Mouse (Mus musculus) intestine, embryonic 14.5 days (tissue): ENCODE measurements around the gene Cers3. TPM values are rescaled to one million over a fixed set of nuclear protein-coding genes. Genes with fewer than 3 reads are reported as not detected.

Source experiments
- ATAC-seq: fragments of 200-750 bp; cut with Nextera tagmentation; replicated peaks from 2 replicates; pipeline ENCODE4 v1.8.0; 2017; ENCODE audit warnings: low read depth, moderate number of reproducible peaks, moderate TSS enrichment, moderate library complexity; ENCODE audit not compliant: low FRiP score, low TSS enrichment
- DNase-seq: peaks from one replicate; pipeline ENCODE4 v3.0.0-alpha.2; 2018; ENCODE audit warnings: low spot score
- H3K27ac ChIP-seq: fragments of 300-500 bp; sonication (generic); 2 replicates; pipeline ENCODE4 v1.5.1; 2014; ENCODE audit warnings: low read depth, mild to moderate bottlenecking, control low read depth
- H3K27me3 ChIP-seq: fragments of 300-500 bp; sonication (generic); replicated peaks from 2 replicates; pipeline ENCODE4 v1.6.1; 2014; ENCODE audit warnings: low read length, control low read depth; ENCODE audit not compliant: control insufficient read depth, insufficient read depth
- H3K36me3 ChIP-seq: fragments of 300-500 bp; sonication (generic); 2 replicates; pipeline ENCODE4 v1.6.1; 2014; ENCODE audit warnings: low read length, control low read depth; ENCODE audit not compliant: control insufficient read depth, insufficient read depth
- H3K4me1 ChIP-seq: fragments of 300-500 bp; sonication (generic); replicated peaks from 2 replicates; pipeline ENCODE4 v1.6.1; 2014; ENCODE audit warnings: low read length, control low read depth, mixed read lengths; ENCODE audit not compliant: control insufficient read depth, insufficient read depth
- H3K4me2 ChIP-seq: fragments of 300-500 bp; sonication (generic); 2 replicates; pipeline ENCODE4 v1.6.1; 2014; ENCODE audit warnings: low read length
- H3K4me3 ChIP-seq: fragments of 300-500 bp; sonication (generic); 2 replicates; pipeline ENCODE4 v1.5.1; 2014; ENCODE audit warnings: low read depth, low read length, control low read depth, mixed read lengths
- H3K9ac ChIP-seq: fragments of 300-500 bp; sonication (generic); 2 replicates; pipeline ENCODE4 v1.6.1; 2014; ENCODE audit warnings: mild to moderate bottlenecking, low read length
- H3K9me3 ChIP-seq: fragments of 300-500 bp; sonication (generic); 2 replicates; pipeline ENCODE4 v1.6.1; 2016; ENCODE audit warnings: low read length, control low read depth; ENCODE audit not compliant: control insufficient read depth
- WGBS: fragments of 180-500 bp; shearing (Covaris S2); extraction: QIAGEN DNeasy Blood & Tissue Kit; methylation state at CpG from one replicate; pipeline ENCODE4 v1.1.7; 2014; 5-methylcytosine and 5-hydroxymethylcytosine counted together
- polyA plus RNA-seq: library from polyadenylated mRNA; unstranded; fragments of >200 nt; fragmentation: Nextera tagmentation; extraction: Ambion mirVana; gene quantifications from 2 replicates; pipeline ENCODE4 v1.2.1, GENCODE M21; 2014

Gene Cers3
- polyA plus RNA-seq, 1 experiment from 2014 or later, result 2.4 TPM

DNA sequence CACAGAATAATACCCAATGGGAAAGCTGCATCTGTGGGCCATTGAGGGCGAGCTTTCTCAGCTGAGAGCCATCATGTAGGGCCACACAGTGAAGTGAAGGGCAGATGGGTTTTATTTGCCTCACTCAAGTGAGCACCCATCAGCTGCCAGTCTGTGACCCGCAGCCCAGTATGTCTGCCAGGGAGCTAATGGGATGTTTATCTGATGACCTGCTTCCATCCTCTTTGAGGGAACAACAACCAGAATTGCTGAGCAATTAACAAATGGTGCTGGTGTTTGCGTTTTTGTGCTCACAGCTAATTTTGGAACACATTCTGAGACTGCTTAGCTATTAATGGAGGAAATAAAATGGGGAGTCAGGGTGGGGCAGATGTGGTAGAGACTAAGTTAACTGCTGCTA lies 108.9 kb downstream of the Cers3 start:
- H3K4me1 ChIP-seq, result peaks cover 5% of the 10 kb centered on the region; the same call in 1 of the 2 replicates
- no peak overlapping the region for H3K27ac ChIP-seq
- H3K9ac ChIP-seq, result no peak overlapping the region
- WGBS, result 63% methylated on average over 3 of the region's 3 CpGs
- H3K4me2 ChIP-seq, result no peak overlapping the region
- ATAC-seq, result no peak
- DNase-seq, result no peak
- H3K4me3 ChIP-seq, result no peak overlapping the region
- H3K9me3 ChIP-seq, result no peaks in the 10 kb centered on the region
- no peaks in the 10 kb centered on the region for H3K27me3 ChIP-seq
- H3K36me3 ChIP-seq, result no peaks in the 10 kb centered on the region

DNA sequence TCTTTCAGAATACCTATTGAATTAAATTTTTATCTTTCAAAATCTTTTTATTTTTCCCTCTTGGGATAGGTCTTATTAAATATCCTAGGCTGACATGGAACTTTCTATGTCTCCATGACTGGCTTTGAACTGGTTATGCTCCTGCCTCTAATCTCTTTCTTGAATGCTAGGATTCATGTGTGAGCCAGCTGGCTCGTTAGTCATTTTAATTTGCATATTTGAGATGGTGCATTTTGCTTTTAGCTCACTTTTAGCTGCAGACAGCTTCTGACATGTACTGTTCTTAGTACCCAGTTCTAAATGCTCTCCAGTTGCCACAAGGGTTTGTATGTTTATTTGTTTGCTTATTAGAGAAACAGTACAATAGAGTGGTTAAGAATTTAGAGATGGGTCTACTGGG lies 114.3 kb downstream of the Cers3 start:
- Histone ChIP-seq H3K4me2 (no peak overlapping the region), H3K4me3 (no peak overlapping the region), H3K4me1 (peaks cover 10% of the 10 kb centered on the region), H3K9me3 (no peaks in the 10 kb centered on the region), H3K27ac (no peak overlapping the region), H3K9ac (no peak overlapping the region), H3K27me3 (no peaks in the 10 kb centered on the region), H3K36me3 (no peaks in the 10 kb centered on the region)
- no peak for ATAC-seq
- 96% methylated on average over 1 of the region's 1 CpGs for WGBS
- DNase-seq, result no peak

DNA sequence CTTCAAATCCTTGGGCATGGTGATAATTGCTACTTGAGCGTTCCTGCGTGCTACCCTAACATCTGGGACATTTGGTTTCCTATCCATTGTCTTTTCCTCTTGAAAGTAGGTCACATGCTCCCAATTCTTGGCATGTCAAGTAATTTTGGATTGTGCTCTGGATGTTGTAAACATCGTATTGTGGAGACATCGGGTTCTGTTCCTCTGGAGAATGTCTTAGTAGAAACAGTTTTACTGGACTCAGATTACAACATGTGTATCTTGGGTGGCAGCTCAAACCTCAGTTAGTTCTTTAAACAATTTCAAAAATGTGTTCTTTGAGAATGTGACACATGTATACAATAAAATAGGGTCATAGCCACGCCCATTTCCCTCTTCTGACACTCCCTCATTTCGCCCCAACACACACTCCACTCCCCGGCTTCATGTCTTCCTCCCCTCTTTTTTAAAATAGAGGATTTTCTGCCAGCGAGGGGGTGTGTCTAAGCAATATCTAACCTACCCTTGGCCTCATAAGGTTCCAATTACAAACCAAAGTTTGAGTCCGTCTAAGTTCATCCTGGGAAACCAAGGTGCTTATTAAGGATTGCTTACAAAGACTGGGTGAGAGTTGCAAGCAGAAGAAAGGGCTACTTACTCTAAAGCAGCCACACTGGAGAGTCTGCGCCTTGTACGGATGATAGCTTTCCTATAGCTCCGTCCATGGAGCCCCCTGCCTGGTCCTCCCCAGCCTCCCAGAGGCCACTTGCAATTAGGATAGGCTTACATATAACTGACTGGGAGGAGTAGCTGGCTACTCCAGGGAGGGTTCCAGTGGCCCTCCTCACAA lies 115.2 kb downstream of the Cers3 start:
- DNase-seq, result no peak
- H3K9me3 ChIP-seq, result no peaks in the 10 kb centered on the region
- ATAC-seq, result no peak
- no peaks in the 10 kb centered on the region for H3K36me3 ChIP-seq
- H3K4me1 ChIP-seq, result peaks cover 10% of the 10 kb centered on the region
- H3K27ac ChIP-seq, result no peak overlapping the region
- H3K27me3 ChIP-seq, result no peaks in the 10 kb centered on the region
- H3K9ac ChIP-seq, result no peak overlapping the region
- no peak overlapping the region for H3K4me2 ChIP-seq
- 46% methylated on average over 12 of the region's 12 CpGs for WGBS
- H3K4me3 ChIP-seq, result no peak overlapping the region

DNA sequence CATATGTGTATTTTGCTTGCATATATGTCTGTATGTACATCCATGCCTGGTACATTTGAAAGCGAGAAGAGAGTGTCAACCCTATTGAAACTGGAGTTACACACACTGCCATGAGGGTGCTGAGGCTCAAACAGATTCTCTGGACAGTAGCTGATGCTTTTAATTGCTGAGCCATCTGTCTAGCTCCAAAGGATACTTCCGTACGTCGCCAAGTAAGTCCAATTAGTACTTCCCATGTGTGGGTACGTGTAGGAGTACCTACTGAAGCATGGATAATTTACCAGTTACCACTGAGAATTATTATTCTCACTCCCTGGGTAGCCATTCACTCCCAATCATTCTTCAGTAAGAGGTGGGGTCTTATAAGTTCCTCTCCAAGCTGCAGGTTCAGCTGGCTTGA lies 115.9 kb downstream of the Cers3 start:
- no peaks in the 10 kb centered on the region for H3K9me3 ChIP-seq
- 84% methylated on average over 5 of the region's 5 CpGs for WGBS

DNA sequence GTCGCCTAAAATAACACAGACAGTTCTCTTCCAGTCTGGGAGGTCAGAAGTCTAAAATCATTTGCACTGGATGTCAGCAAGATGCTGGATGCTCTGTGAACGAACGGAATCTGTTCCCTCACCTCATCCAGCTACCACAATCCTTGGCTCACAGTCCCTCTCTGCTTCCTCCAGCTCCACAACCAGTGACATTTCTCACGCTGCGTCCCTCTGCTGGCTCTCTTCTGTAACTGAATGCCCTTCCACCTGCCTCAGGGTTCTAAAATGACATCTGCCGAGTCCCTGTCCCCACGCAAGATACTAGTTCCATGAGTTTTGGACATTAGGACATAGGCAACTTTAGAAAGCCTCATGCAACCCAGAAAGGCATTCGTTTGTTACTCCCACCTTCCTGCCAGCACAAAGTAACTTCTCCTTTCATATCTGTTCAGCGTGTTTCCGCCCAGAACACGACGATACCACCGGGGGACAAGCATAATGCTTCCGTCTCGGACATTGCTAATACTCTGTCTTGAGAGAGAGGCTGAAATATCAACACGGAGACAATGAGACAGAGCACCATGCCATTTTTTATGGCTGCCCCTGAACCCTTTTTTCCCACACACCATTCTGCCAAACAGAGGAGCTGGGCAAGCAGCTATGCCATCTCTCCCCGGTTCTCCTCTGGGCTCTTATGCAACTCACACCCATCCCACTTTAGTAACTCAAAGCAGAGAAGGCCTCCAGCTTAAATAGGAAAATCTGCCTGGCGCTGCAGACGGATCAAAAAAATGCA lies 123.8 kb downstream of the Cers3 start:
- WGBS, result 61% methylated on average over 19 of the region's 19 CpGs
- Histone ChIP-seq H3K9ac (no peak overlapping the region), H3K27me3 (no peaks in the 10 kb centered on the region), H3K36me3 (no peaks in the 10 kb centered on the region), H3K4me3 (no peak overlapping the region), H3K9me3 (no peaks in the 10 kb centered on the region), H3K4me1 (peaks cover 36% of the 10 kb centered on the region), H3K4me2 (no peak overlapping the region), H3K27ac (peak overlapping the region; percentile 86)
- ATAC-seq (no peak), DNase-seq (no peak)

More for the DNA sequence above, 115.9 kb downstream of the Cers3 start:
- DNase-seq, result no peak
- no peak for ATAC-seq
- Histone ChIP-seq H3K4me2 (no peak overlapping the region), H3K4me1 (peaks cover 10% of the 10 kb centered on the region), H3K27ac (no peak overlapping the region), H3K4me3 (no peak overlapping the region), H3K9ac (no peak overlapping the region), H3K27me3 (no peaks in the 10 kb centered on the region), H3K36me3 (no peaks in the 10 kb centered on the region)

DNA sequence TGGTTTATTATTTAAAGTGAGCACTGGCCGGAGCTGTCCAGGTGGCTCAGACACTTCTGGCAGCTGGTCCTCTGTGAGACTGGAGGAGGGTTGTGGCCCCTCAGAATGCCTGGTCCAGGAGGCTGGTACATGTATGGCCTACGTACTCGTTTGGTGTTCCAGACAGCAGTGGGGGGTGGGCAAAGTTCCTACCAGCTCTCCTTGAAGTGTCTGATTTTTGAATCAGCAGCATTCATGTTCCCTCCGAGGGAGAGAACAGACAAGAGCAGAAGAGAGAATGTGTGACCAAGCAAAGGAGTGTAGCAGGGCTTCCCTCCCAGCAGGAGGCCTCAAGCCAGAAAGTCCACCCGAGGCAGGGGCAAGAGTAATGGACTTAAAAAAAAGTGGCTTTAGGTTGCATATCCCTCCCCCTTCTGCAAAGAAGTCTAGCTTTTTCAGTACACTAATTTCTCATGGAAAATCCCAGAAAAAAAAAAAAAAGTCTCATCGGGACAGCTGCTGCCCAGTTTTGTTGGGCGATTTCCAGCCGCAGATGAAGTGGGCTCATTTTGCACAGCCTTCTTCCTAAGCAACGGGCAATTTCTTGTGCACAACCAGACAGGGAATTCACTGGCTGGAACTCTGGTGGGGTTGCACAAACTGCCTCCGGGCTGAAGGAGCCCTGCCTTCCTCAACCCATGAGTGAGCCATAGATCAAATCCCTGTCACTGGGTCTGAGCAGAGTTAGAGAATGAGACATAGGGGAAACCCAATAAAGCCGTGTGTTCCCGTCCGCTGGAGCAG lies 124.6 kb downstream of the Cers3 start:
- no peaks in the 10 kb centered on the region for H3K9me3 ChIP-seq
- no peaks in the 10 kb centered on the region for H3K36me3 ChIP-seq
- peak overlapping the region; percentile 86 for H3K27ac ChIP-seq
- no peak overlapping the region for H3K4me3 ChIP-seq
- ATAC-seq (peak; percentile 12; the same call in 1 of the 2 replicates), DNase-seq (peak; percentile 56)
- H3K4me1 ChIP-seq, result peaks cover 40% of the 10 kb centered on the region
- H3K9ac ChIP-seq, result no peak overlapping the region
- no peaks in the 10 kb centered on the region for H3K27me3 ChIP-seq
- no peak overlapping the region for H3K4me2 ChIP-seq
- WGBS, result 30% methylated on average over 13 of the region's 13 CpGs

DNA sequence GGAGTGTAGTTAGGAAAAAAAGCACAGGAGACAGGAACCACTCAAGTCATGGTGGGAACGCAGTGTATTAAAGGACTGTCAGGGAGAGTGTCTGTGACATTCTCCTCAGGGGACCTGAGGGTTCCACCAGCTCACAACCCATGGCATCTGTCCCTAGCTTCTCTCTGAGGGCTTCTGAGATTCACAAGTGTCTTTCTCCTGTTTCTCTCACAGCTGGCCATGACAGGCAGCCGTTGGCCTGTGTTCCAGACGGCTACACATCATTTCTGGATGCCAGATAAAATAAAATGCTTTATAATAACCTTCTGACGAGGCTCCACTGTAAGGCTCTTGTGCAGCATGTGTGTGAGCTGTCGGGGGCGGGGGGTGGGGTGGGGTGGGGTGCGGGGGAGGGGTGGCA lies 128.2 kb downstream of the Cers3 start:
- H3K9me3 ChIP-seq, result no peaks in the 10 kb centered on the region
- no peak overlapping the region for H3K9ac ChIP-seq
- WGBS, result 51% methylated on average over 7 of the region's 7 CpGs
- H3K4me3 ChIP-seq, result no peak overlapping the region
- no peak overlapping the region for H3K4me2 ChIP-seq
- no peak for DNase-seq
- ATAC-seq, result no peak; the same call in 1 of the 2 replicates
- no peaks in the 10 kb centered on the region for H3K27me3 ChIP-seq
- peaks cover 40% of the 10 kb centered on the region for H3K4me1 ChIP-seq
- peak overlapping the region; percentile 78; the same call in 1 of the 2 replicates for H3K27ac ChIP-seq
- H3K36me3 ChIP-seq, result no peaks in the 10 kb centered on the region

DNA sequence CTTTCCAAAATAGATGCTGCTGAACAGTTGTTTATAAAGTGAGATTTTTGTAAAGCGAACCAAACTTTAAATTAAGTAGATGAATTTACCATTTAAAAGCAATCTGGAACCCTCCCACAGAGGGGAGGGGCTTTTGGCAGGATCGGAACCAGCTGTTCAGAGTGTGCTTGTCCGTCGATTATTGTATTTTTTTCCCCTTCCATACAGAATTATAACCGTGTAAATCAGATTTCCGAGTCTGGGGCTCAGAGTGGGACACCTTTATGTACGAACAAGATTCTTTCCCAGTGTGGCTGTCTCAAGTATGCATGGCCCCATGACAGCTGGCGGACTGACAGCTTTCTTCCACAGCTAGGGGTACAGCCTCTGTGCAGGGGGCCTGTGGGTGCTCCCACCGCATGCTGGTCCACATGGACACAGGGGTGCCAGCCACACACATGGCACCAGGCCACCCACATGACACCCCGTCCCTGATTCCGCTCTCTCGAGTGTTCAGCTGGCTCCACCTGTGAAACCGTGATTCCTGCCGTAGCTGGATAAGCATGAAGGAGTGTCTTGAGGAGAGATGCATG lies 128.7 kb downstream of the Cers3 start:
- ATAC-seq (no peak; the same call in 1 of the 2 replicates), DNase-seq (no peak)
- Histone ChIP-seq H3K4me3 (no peak overlapping the region), H3K27ac (peak overlapping the region; percentile 78), H3K4me1 (peaks cover 36% of the 10 kb centered on the region), H3K4me2 (no peak overlapping the region), H3K9me3 (no peaks in the 10 kb centered on the region), H3K36me3 (no peaks in the 10 kb centered on the region), H3K9ac (no peak overlapping the region), H3K27me3 (no peaks in the 10 kb centered on the region)
- 61% methylated on average over 14 of the region's 14 CpGs for WGBS
